ENCODE assay signal across 7 mouse cellular contexts in genomic region chr1:133134071-133134470, GRCm38 (mm10). TPM values are rescaled to one million over a fixed set of nuclear protein-coding genes. Genes with fewer than 3 reads are reported as not detected.
A peak's percentile ranks its signal among the peaks of the same experiment; 100 is the strongest.
DNase-seq lines count a peak whose midpoint lies in the region; ATAC-seq and TF ChIP-seq lines count a peak whose summit lies in the region.

No protein-coding gene starts in this region.

- TF ChIP-seq CTCF in ES-Bruce4 (IDR thresholded peaks at IDR 0.05; ENCODE audit: low read depth, low read length): no peak
- TF ChIP-seq CTCF in small intestine, adult 2 months (IDR thresholded peaks at IDR 0.05; ENCODE audit: extremely low read depth, insufficient read length, insufficient replicate concordance, low read depth, low read length): no peak

- H3K4me2 ChIP-seq in heart, embryonic 15.5 days: peak overlapping the region; percentile 96
- H3K4me2 ChIP-seq in limb, embryonic 11.5 days (ENCODE audit: low read depth, severe bottlenecking): peak overlapping the region; percentile 99

- H3K27ac ChIP-seq in ES-Bruce4 (ENCODE audit: insufficient read depth, low read length): no peak overlapping the region
- peak overlapping the region; percentile 36 for H3K27ac ChIP-seq in heart, embryonic 15.5 days
- no peak overlapping the region for H3K27ac ChIP-seq in limb, embryonic 11.5 days (replicated peaks; ENCODE audit: low read depth, low read length)
- H3K27ac ChIP-seq in small intestine, adult 2 months (ENCODE audit: insufficient read depth, low read depth, low read length): peak overlapping the region; percentile 99

- H3K27me3 ChIP-seq in ES-Bruce4 (ENCODE audit: control insufficient read depth, insufficient read depth, low read length, poor library complexity, severe bottlenecking): no peaks in the 10 kb centered on the region
- no peaks in the 10 kb centered on the region for H3K27me3 ChIP-seq in heart, embryonic 15.5 days
- no peaks in the 10 kb centered on the region for H3K27me3 ChIP-seq in limb, embryonic 11.5 days (ENCODE audit: control insufficient read depth, insufficient read depth, low read length)
- no peaks in the 10 kb centered on the region for H3K27me3 ChIP-seq in small intestine, adult 2 months (ENCODE audit: control insufficient read depth, insufficient read depth, low read length)

- peak; percentile 46 for DNase-seq in A20 (ENCODE audit: low read depth, low spot score)
- no peak for DNase-seq in limb, embryonic 11.5 days (ENCODE audit: low spot score)
- DNase-seq in urinary bladder, postnatal 10 days (ENCODE audit: low spot score): no peak
- no peak for DNase-seq in urinary bladder, adult 2 months (ENCODE audit: low spot score)

- no peaks in the 10 kb centered on the region for H3K4me1 ChIP-seq in ES-Bruce4 (ENCODE audit: control insufficient read depth, insufficient read depth, low read length)
- peaks cover 41% of the 10 kb centered on the region for H3K4me1 ChIP-seq in heart, embryonic 15.5 days (replicated peaks)
- peaks cover 21% of the 10 kb centered on the region for H3K4me1 ChIP-seq in limb, embryonic 11.5 days (ENCODE audit: control insufficient read depth, insufficient read depth, low read length)
- H3K4me1 ChIP-seq in small intestine, adult 2 months (ENCODE audit: control insufficient read depth, insufficient read depth, insufficient read length, low read length): peaks cover 3% of the 10 kb centered on the region; the same call in 1 of the 2 replicates

- peak overlapping the region; percentile 88 for H3K9ac ChIP-seq in ES-Bruce4 (ENCODE audit: low read depth, poor library complexity, severe bottlenecking)
- peak overlapping the region; percentile 97 for H3K9ac ChIP-seq in heart, embryonic 15.5 days
- H3K9ac ChIP-seq in limb, embryonic 11.5 days (ENCODE audit: low read length): peak overlapping the region; percentile 23; the same call in 1 of the 2 replicates

- peak overlapping the region; percentile 87 for H3K4me3 ChIP-seq in ES-Bruce4 (ENCODE audit: low read depth, low read length)
- H3K4me3 ChIP-seq in heart, embryonic 15.5 days: peak overlapping the region; percentile 82
- peak overlapping the region; percentile 98 for H3K4me3 ChIP-seq in limb, embryonic 11.5 days (ENCODE audit: low read depth, low read length)
- peak overlapping the region; percentile 72 for H3K4me3 ChIP-seq in small intestine, adult 2 months (ENCODE audit: low read depth, low read length)

- TF ChIP-seq POLR2A in ES-Bruce4 (IDR thresholded peaks at IDR 0.05; ENCODE audit: insufficient read depth, low read length): no peak
- no peak; the same call in 1 of the 2 replicates for TF ChIP-seq POLR2A in small intestine, adult 2 months (IDR thresholded peaks at IDR 0.05; ENCODE audit: low read depth, low read length)

- peaks cover 58% of the 10 kb centered on the region for H3K36me3 ChIP-seq in ES-Bruce4 (ENCODE audit: control insufficient read depth, insufficient read depth, low read length, poor library complexity, severe bottlenecking)
- peaks cover 29% of the 10 kb centered on the region for H3K36me3 ChIP-seq in heart, embryonic 15.5 days
- H3K36me3 ChIP-seq in limb, embryonic 11.5 days (ENCODE audit: control insufficient read depth, insufficient read depth, low read length): peaks cover 20% of the 10 kb centered on the region
- H3K36me3 ChIP-seq in small intestine, adult 2 months (ENCODE audit: control insufficient read depth, insufficient read depth, low read length): peaks cover 52% of the 10 kb centered on the region

- 6% methylated on average over 4 of the region's 4 CpGs for whole genome bisulfite sequencing in heart, embryonic 15.5 days
- WGBS in limb, embryonic 11.5 days: 41% methylated on average over 4 of the region's 4 CpGs
- WGBS in small intestine, adult 2 months: under 1% methylated on average over 4 of the region's 4 CpGs

- ATAC-seq in heart, embryonic 15.5 days (replicated peaks; ENCODE audit: insufficient number of reproducible peaks, insufficient read depth, low FRiP score, low read depth): no peak
- no peak for ATAC-seq in limb, embryonic 11.5 days (ENCODE audit: insufficient number of reproducible peaks, low FRiP score, low TSS enrichment, low read depth)

- no peak for TF ChIP-seq EP300 in ES-Bruce4 (IDR thresholded peaks at IDR 0.05; ENCODE audit: insufficient read depth, low read depth, low read length)

- no peaks in the 10 kb centered on the region for H3K9me3 ChIP-seq in ES-Bruce4 (replicated peaks; ENCODE audit: control insufficient read depth, insufficient read depth, low read length, poor library complexity, severe bottlenecking)
- no peaks in the 10 kb centered on the region for H3K9me3 ChIP-seq in heart, embryonic 15.5 days (replicated peaks)
- H3K9me3 ChIP-seq in limb, embryonic 11.5 days (ENCODE audit: control insufficient read depth, low read length): no peaks in the 10 kb centered on the region

RNA-seq across cellular contexts. Expression of gene Ppp1r15b, which starts 3.1 kb away (rescaled TPM):
- 59.9 and 68.9 TPM in 2 replicates for polyA plus RNA-seq in ES-Bruce4 (2011; ENCODE audit: insufficient read depth, insufficient read length, low read depth, missing spikeins)
- polyA plus RNA-seq in heart, embryonic 15.5 days (2015; fragmentation: Nextera tagmentation; extraction: Ambion mirVana): 20.2 and 24.3 TPM in 2 replicates
- 46.7 and 55.6 TPM in 2 replicates for polyA plus RNA-seq in limb, embryonic 11.5 days (2014; fragmentation: Nextera tagmentation; extraction: Ambion mirVana)
- 26.7 and 43.3 TPM in 2 replicates for polyA plus RNA-seq in small intestine, adult 2 months (2012; rRNA removed)
- 30.5 and 30.9 TPM in 2 replicates for polyA plus RNA-seq in urinary bladder, adult 2 months (2012; rRNA removed)

RNA-seq across cellular contexts. Expression of gene Plekha6, which starts 29.9 kb away (rescaled TPM):
- polyA plus RNA-seq in ES-Bruce4 (2011; ENCODE audit: insufficient read depth, insufficient read length, low read depth, missing spikeins): 1.3 and 1.9 TPM in 2 replicates
- polyA plus RNA-seq in heart, embryonic 15.5 days (2015; fragmentation: Nextera tagmentation; extraction: Ambion mirVana): 12.2 and 13.8 TPM in 2 replicates
- polyA plus RNA-seq in limb, embryonic 11.5 days (2014; fragmentation: Nextera tagmentation; extraction: Ambion mirVana): 0.75 and 0.87 TPM in 2 replicates
- polyA plus RNA-seq in small intestine, adult 2 months (2012; rRNA removed): 37.1 and 104 TPM in 2 replicates
- polyA plus RNA-seq in urinary bladder, adult 2 months (2012; rRNA removed): 81.1 and 94.9 TPM in 2 replicates

Comparison
In these comparisons a context has a peak if more than half of its experiments do, and no peak if none do; other contexts are left out.
1. H3K27ac ChIP-seq: peak in heart, embryonic 15.5 days (single experiment) and small intestine, adult 2 months (single experiment); none in ES-Bruce4 (single experiment) and limb, embryonic 11.5 days (single experiment).
2. H3K9ac ChIP-seq: peak in every context shown above with its lines; median percentile 97 in heart, embryonic 15.5 days; 88 in ES-Bruce4; 23 in limb, embryonic 11.5 days.
3. Peak in every context shown above with its lines, with median percentiles within 50 percentile points of each other: H3K4me3 ChIP-seq.